Mouse (Mus musculus) midbrain, embryonic 15.5 days (tissue): ENCODE measurements at regions not wholly inside any gene's neighbourhood (a gene's known extent, or its start where the extent isn't known, plus 50 kb on each side); places are given as distances from the start of the nearest gene placed in this dataset.
A peak's percentile ranks its signal among the peaks of the same experiment; 100 is the strongest.

ENCODE experiments used
- ATAC-seq: fragments of 200-750 bp; cut with Nextera tagmentation; replicated peaks from 2 replicates; pipeline ENCODE4 v1.8.0; 2017; ENCODE audit warnings: moderate TSS enrichment
- H3K27ac ChIP-seq: fragments of 300-500 bp; sonication (generic); 2 replicates; pipeline ENCODE4 v1.5.1; 2015; ENCODE audit warnings: mild to moderate bottlenecking, inconsistent platforms
- H3K27me3 ChIP-seq: fragments of 300-500 bp; sonication (generic); replicated peaks from 2 replicates; pipeline ENCODE4 v1.6.1; 2015; ENCODE audit warnings: inconsistent platforms
- H3K36me3 ChIP-seq: fragments of 300-500 bp; sonication (generic); replicated peaks from 2 replicates; pipeline ENCODE4 v1.6.1; 2015; ENCODE audit warnings: inconsistent platforms
- H3K4me1 ChIP-seq: fragments of 300-500 bp; sonication (generic); 2 replicates; pipeline ENCODE4 v1.6.1; 2015; ENCODE audit warnings: inconsistent platforms
- H3K4me2 ChIP-seq: fragments of 300-500 bp; sonication (generic); 2 replicates; pipeline ENCODE4 v1.6.1; 2015; ENCODE audit warnings: inconsistent platforms, mild to moderate bottlenecking, moderate library complexity
- H3K4me3 ChIP-seq: fragments of 300-500 bp; sonication (generic); 2 replicates; pipeline ENCODE4 v1.5.1; 2015; ENCODE audit warnings: mild to moderate bottlenecking, inconsistent platforms
- H3K9ac ChIP-seq: fragments of 300-500 bp; sonication (generic); 2 replicates; pipeline ENCODE4 v1.6.1; 2015; ENCODE audit warnings: mild to moderate bottlenecking, inconsistent platforms
- H3K9me3 ChIP-seq: fragments of 300-500 bp; sonication (generic); 2 replicates; pipeline ENCODE4 v1.6.1; 2016; ENCODE audit warnings: inconsistent platforms
- WGBS: fragments of 180-500 bp; shearing (Covaris S2); methylation state at CpG from one replicate; pipeline ENCODE4 v1.1.7; 2015; ENCODE audit warnings: mixed read lengths; 5-methylcytosine and 5-hydroxymethylcytosine counted together

DNA sequence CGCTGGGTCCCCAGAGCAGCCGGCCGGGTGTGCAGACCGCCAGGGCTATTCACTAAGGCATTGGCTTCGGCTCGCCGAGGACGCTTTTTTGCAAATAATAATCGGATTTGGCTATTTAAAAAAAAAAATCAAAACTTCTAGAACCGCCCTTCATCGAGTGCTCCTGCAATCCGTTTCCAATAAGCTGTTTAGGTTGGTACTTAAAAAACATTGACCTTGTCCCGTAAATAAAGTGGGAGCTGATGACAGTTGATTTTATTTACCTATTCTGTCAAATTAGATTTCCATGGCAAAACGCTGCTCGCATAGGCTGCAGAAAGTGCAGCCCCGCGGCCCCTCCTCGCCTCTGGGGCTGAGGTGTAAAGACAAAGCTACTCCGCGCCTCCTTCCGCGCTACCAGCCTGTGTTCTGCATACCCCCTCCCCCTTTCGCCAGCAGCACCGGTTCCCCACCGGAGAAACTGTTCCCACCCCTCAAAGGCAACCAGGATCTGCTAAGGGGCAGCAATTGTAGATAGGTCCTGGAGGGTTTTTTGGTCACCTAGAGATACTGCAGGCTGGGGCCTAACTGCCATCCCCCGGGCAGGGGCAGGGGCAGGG, 78.0 kb upstream of the Tbca start:
- H3K27me3 ChIP-seq = peaks cover 65% of the 10 kb centered on the region
- ATAC-seq = no peak
- H3K9me3 ChIP-seq = no peaks in the 10 kb centered on the region
- H3K9ac ChIP-seq = no peak overlapping the region
- peak overlapping the region; percentile 41 for H3K4me2 ChIP-seq
- WGBS = under 1% methylated on average over 26 of the region's 26 CpGs
- H3K36me3 ChIP-seq = no peaks in the 10 kb centered on the region
- peak overlapping the region; percentile 8; the same call in 1 of the 2 replicates for H3K4me3 ChIP-seq
- H3K27ac ChIP-seq = no peak overlapping the region
- H3K4me1 ChIP-seq = peaks cover 17% of the 10 kb centered on the region

- Histone ChIP-seq H3K4me1 (peaks cover 13% of the 10 kb centered on the region), H3K9me3 (no peaks in the 10 kb centered on the region), H3K4me3 (no peak overlapping the region), H3K4me2 (no peak overlapping the region), H3K36me3 (no peaks in the 10 kb centered on the region), H3K27me3 (peaks cover 62% of the 10 kb centered on the region), H3K27ac (no peak overlapping the region), H3K9ac (no peak overlapping the region)
- 67% methylated on average over 3 of the region's 3 CpGs for WGBS
- no peak for ATAC-seq
These were observed 75.3 kb upstream of the Tbca start for GRCm38 (mm10) chr13:94713451-94713850.

DNA sequence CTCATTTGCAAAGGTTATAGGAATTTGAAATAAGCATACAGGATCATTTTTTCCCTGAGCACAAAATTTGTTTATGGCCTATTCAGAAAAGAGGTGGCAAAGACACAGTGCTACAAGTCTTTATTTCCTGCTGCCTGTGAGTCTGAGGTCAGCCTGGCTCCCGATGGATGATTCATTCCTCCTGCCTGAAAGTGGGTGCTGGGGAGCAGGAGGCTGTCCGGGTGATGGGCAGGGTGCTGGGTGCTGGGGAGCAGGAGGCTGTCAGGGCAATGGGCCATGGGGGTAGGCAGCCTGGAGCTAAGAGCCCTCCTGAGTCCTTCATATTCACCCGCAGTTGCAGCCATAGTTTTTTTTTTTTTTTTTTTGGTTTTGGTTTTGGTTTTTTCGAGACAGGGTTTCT, 67.1 kb upstream of the Tbca start:
- H3K27me3 ChIP-seq = peaks cover 10% of the 10 kb centered on the region; the same call in 1 of the 2 replicates
- H3K9me3 ChIP-seq = no peaks in the 10 kb centered on the region
- ATAC-seq = no peak
- 82% methylated on average over 4 of the region's 4 CpGs for WGBS
- no peak overlapping the region for H3K9ac ChIP-seq
- no peak overlapping the region for H3K27ac ChIP-seq
- H3K4me1 ChIP-seq = no peaks in the 10 kb centered on the region
- H3K36me3 ChIP-seq = no peaks in the 10 kb centered on the region
- H3K4me3 ChIP-seq = no peak overlapping the region
- H3K4me2 ChIP-seq = no peak overlapping the region
